Mouse (Mus musculus): ENCODE data around the gene Tmem179b.
"Not testable (repeated sequence)": the region's sequence is repeated elsewhere in the genome, so short reads cannot be mapped to it uniquely, and the experiment has no call there.

The Tmem179b gene

DNA sequence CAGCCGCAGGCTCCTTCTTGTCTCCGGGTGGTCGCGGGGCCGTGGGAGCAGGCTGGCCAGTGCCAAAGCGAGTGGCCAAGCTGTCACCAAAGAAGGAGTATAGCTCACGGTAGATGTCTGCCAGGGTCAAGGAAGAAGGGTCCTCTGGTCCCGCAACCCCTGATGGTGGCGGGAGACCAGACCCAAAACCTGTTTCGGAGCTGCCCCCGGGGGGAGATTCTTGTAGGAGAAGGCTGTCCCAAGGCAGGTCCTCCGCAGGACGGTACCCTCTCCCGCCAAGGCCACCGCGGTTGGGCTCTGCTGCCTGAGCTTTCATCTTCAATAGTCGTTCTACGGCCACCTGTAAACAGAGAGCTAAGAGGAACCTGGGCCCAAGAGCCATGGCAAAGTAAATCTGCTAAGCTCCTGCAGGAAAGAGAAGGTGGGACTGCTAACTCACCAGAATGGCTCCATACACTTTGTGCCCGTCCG, 719 bp upstream of the Tmem179b start:
- no peak for DNase-seq

DNA sequence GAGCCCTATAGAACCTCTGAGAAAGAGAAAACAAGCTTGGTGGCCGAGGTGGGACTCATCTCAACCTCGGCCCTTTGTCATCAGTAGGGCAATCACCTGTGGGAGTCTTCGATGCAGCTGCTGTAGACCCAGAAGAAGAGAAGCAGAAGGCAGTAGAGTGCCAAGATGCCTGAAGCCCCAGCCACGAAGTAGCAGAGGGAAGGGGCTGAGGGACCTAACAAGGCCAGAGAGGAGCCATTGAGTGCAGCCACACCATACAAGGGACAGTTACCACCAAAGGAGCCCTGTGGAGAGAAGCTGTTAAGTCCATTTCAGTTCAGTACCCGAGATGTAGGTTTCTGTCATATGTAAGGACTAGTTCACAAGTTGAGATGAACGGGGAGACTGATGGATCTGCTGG, 858 bp downstream of the Tmem179b start:
- no peak for DNase-seq

DNA sequence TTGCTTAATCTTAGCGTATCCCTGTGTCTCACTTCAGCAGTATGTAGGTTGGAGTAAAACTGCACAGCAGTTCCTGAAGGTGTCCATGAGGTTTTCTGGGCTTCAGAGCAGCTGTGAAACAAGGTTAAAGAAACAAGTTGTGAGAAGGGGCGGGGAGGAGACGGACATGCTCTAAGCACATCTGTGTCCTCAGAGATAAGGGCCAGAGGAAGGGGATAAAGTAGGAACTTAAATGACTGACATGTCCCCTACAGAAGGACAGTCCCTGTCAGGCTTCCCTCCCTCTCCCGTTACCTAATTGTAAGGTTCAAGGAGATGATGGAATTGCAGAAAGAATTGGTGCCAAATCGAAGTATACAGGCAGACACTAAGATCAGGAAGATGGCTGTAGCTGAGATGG, 1.3 kb downstream of the Tmem179b start:
- no peak for DNase-seq

DNA sequence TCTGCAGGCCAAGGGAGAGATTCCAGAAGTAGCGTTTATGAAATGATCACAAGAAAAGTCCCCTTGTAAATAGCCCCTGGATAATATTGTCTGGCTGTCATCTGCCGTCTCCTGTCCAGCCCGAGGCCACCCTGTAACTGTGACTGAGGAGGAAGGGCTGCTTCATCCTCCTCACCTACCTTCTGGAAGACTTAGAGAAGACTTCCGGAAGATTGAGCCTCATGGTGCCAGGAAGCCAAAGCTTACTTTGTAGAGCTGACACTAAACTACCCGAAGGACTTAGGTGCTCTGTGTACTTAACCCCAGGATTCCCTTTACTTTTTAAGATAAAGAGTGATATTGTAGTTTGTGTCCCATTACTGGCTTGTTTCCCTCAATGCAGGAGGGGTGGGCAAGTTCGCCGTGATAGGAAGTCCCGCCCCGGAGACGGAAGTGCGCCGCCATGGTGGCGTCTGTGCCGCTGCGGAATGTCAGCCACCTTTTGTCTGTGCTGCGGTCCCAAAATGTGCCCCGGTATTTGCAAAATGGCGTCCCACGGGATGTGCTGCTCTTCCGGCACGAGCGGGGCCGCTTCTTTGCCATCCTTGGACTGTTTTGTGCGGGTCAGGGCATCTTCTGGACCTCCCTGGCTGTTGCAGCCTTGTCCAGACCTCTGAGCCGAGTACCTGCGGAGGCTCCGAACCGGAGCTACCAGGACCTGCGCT, 3.5 kb downstream of the Tmem179b start, which contains the start of gene Tmem223:
Gene Tmem223, plus strand, starts transcription at position 430 of the 704 bp plus-strand sequence.
- peak; percentile 76 for DNase-seq

DNA sequence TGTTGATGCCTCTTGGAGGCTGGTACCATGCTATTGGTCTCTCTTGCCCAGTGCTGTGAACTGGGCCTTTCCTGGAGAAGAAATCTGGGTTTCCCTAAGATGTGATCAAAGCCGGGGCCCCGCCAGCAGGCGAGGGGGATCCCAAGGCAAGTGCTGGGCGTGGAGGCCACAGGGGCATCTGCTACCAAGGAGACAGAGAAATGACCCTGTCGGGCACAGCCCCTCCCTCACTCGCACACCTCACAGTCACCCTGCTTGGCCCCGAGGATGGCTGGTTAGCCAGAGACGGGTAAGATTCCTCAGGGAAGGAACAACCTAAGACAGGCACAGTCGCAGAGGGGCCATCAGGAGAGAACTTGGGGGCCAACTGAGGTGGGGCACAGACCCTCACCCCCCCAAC, 8.7 kb downstream of the Tmem179b start:
- no peak for DNase-seq

DNA sequence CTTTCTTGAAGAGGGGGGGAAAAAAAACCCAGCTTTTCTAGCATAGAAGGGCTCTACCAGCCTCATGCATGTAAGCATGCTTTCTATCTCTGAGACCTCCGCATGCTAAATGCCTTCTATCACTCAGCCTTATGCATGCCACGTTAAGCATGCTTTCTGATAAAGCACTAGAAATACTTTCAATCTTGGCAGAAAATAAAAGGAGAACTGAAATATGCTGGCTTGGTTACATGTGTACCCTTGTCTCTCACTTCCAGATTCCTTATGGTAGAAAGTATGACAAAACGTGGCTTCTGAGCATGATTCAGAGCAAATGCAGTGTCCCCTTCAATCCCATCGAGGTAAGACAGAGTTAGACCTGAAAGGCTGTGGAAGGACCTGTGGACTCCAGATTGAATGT, 11.0 kb downstream of the Tmem179b start:
- no peak for DNase-seq

DNA sequence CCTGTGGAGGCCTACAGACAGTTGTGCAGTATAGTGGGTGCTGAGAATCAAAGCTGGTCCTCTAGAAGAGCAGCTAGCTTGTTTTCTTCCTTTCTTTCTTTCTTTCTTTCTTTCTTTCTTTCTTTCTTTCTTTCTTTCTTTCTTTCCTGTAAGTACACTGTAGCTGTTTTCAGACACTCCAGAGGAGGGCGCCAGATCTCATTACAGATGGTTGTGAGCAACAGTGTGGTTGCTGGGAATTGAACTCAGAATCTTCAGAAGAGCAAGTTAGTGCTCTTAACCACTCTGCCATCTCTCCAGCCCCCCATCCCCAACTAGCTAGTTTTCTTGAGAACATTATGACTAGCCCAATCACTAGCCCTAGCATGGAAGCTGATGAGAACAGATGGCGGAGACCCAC, 13.5 kb downstream of the Tmem179b start:
- no peak for DNase-seq

DNA sequence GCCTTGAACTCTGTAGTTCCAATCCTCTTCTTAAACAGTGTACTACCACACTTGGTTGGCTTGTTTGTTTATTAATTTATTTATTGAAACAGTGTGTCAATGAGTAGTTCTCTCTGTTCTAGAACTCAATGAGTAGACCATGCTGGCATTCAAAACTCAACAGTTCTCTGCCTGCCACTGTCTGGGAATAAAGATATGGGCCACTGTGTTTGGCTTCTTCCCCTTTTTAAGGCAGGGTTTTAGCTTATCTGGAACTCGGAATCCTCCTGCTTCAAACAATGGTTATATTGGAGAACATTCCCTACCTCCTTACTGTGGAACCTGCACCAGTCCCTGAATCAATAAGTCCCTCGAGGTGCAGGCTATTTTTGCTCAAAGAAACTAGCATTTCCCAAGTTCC, 15.4 kb downstream of the Tmem179b start:
- DNase-seq, result no peak

DNA sequence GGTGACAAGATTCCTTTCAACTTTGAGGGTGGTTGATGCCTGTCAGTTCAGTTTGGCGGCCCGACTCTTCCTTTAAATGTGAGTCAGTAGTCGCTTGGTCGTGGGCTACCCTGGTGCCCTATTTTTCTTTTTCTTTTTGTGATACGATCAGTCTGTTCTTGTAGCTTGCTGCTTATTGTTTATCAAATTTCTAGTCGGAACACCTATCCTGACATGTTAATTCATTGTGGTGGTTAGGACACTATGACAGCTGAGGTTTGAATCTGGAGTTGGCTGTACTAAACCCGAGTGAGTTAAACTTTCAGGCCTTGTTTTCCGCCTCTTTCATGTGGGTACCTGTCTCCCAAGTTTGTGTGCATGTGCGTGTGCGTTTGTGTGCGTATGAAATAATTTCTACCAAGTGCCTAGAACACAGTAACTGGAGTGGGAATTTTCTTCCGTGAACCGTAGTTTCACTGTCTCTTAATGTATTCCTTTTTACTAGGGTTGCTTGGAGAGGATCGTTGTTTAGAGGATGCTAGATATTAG, 16.7 kb downstream of the Tmem179b start:
- no peak for DNase-seq

DNA sequence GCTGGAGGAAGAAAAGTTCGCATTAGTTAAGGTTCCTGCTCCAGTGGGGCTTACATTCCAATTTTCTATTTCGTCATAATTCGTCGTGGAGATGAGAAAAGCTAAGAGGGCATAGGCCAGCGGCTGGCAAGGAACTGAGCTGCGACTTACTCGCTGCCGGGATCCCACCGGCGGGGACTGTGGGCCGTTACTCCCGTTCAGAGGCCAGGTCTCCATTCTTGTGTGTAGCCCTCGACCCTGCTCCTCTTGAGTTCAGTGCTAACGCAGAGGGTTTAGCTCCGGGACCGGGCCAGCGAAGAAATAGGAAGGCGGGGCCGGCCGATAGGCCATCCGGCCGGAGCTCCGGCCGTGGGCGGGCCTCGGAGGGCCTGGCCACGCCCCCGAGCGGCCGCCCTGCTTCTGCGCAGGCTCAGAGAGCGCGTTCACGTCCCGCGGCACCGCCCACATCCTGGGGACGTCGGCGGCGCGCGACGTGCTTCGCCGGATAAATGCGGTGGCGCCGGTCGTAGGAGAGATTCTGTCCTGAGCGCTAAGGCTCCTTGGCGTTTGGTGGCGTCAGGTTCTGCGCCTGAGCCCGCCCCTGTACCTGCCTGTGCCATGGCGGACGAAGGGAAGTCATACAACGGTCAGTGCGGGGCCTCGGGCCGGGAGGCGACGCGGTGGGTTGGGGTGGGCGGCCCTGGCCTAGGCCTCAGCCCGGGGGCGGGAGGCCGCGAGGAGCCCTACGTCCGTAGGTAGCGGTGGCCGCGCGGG, 17.5 kb downstream of the Tmem179b start, which contains the start of gene Nxf1:
Gene Nxf1, plus strand, starts transcription at position 439 of the 753 bp plus-strand sequence.
- DNase-seq, result peak; percentile 85

DNA sequence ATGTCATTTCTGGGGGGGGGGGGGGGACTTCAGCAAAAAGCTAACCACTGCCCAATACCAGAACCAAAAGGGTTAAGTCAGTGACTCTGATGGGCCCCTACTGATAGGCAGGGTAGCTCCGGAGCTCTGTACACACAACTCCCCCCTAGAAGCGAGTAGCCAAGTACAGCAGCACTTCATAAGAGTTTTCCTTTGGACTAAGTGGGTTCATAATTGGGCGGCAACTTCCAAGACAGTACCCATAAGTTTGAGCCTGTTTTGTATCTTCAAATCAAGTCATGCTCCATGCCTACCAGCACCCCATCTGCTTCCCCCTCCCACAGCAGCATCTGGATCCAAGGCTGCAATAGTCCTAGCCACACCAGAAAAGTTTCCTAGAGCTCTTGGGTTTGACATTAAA, 18.6 kb downstream of the Tmem179b start:
- no peak for DNase-seq

DNA sequence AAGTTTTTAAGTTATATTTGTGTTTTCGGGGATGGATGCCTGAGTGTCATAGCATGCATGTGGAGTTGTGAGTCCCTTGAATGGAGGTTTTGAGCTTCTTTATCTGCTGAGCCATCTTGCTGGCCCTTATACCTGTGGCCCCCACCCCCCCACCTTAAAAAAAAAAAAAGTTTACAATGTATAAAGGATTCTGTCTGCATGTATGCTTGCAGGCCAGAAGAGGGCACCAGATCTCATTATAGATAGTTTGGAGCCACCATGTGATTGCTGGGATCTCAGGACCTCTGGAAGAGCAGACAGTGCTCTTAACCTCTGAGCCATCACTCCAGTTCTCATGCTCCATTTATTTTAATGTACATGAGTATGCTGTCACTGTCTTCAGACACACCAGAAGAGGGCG, 26.9 kb downstream of the Tmem179b start:
- no peak for DNase-seq

DNA sequence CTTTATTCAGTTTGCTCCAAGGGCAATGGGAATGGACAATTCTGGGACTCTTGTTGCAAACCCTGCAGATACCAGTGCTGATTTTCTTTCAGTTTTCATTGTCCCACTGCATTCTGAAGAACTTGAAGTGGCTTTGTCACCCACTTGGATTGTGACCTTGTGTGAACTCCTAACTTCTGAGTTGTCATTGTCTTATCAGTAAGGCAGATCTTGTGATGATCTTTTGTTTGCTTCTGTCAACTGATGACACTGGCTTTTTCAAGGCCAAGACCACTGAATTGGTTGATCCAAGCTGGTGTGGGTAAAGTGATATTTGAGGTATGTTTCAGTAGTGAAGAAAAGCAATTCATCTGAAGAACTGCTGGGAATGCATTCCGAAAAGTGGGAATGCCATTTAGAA, 28.9 kb downstream of the Tmem179b start:
- DNase-seq, result no peak

DNA sequence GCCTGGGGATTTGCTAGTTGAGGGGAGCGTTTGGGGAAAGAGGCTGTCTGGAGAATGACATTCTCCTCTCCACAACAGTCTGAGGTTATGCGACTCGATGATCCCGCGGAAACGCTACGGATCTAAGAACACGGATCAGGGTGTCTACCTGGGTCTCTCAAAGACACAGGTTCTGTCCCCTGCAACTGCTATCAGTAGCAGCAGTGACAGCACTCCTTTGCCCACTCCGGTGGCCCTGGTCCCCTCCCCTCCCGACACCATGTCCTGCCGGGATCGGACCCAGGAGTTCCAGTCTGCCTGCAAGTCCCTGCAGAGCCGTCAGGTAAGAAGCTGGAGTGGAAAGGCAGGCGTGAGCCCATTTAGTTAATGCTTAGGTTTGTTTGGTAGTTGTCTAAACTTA, 32.1 kb downstream of the Tmem179b start:
- DNase-seq, result no peak

DNA sequence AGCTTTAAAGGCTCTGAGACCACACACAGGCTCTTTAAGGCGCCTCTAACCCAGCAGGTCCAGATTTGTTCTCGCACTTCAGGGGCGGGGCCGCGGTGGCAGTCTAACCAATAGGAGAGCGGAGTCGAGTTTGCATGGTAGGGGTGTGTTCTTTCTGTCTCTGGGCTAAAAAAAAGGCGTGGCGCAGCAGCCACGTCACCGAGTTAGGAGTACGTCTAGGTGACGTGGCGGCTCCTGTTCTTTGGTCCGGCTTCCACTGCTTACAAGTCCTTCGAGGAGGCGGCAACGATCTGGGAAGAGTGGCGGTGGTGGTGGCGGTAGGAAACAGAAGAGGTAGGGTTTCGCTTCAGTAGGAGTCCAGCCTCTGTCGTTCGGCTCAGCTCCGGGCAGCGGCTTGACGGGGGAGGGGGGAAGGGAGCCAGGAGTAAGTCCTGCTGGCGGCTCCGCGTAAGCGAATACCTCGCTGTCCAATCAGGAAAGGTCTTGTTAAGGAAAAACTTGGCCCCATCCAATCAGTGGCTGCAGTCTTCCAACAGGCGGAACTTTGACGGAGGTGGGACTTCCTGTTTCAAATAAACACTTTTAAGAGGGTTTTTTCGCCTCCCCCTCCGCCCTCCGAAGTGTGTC, 32.9 kb downstream of the Tmem179b start, which contains the start of gene Stx5a:
Gene Stx5a, plus strand, starts transcription at position 171 of the 627 bp plus-strand sequence.
- DNase-seq, result peak; percentile 93

DNA sequence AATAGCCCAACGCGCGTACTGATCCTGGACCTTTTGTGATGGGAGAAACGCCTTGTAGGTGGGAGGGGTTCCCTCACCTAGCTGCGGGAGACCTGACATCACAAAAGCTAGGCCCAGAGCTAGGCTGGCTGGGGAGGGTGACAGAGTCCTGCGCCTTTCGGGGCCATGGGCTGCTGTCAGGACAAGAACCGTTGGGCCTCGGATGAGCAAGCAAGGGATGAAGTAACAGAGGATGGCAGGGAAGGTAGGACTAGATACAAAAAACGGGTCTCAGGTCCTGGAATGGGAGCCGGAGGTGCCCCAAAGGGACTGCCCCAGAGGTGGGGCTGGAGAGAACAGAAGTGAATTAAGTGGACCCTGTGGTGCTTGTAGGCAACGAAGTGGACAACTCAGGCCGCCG, 33.7 kb downstream of the Tmem179b start, which contains the start of gene 1700092M07Rik:
Gene 1700092M07Rik, plus strand, starts transcription at position 116 of the 400 bp plus-strand sequence.
- DNase-seq, result no peak

DNA sequence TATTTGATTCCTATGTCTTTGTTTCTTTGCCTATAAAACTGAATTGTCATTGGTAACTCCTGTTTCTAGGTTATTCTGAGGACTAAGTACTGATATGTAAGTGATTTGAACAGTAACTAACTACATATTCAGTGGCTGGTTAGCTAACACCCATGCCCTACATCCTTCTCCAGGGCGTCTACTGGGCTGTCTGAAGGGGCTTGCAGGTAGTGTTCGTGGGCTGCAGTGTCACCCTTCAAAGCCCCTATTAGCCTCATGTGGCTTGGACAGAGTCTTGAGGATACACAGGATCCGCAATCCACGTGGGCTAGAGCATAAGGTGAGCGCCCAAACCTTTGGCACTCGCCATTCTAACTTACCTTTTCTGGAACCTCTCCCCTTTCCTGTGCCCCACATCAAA, 34.6 kb downstream of the Tmem179b start:
- no peak for DNase-seq

DNA sequence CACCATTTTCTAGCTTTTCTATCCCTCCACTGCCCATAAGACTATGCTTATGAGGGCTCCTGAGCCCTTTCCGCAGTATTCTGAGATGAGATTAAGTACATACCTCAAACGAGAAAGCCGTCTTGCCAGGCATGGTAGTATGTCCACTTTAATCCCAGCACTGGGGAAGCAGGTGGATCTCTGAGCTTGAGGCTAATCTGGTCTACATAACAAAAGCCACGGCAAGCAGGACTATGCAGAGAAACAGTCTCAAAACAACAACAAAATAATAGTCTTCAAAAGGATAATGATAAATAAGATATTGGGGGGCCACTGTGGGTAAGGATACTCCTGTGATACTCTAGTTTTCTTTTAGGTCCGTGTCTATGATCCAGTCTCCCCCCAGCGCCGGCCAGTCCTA, 35.4 kb downstream of the Tmem179b start:
- DNase-seq, result no peak

DNA sequence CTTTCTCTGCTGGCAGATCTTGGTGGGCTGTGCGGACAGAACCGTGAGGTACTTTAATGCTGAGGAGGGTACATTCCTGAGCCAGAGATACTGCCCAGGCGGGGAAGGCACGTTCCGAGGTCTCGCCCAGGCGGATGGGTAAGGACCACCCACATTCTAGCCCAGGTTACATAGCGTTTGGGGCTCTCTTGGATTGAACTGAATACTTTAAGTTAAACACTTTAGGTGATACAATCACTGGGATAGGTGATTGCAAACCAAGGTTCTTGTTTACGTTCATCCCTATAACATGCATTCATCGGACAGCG, 38.2 kb downstream of the Tmem179b start:
- DNase-seq, result no peak

DNA sequence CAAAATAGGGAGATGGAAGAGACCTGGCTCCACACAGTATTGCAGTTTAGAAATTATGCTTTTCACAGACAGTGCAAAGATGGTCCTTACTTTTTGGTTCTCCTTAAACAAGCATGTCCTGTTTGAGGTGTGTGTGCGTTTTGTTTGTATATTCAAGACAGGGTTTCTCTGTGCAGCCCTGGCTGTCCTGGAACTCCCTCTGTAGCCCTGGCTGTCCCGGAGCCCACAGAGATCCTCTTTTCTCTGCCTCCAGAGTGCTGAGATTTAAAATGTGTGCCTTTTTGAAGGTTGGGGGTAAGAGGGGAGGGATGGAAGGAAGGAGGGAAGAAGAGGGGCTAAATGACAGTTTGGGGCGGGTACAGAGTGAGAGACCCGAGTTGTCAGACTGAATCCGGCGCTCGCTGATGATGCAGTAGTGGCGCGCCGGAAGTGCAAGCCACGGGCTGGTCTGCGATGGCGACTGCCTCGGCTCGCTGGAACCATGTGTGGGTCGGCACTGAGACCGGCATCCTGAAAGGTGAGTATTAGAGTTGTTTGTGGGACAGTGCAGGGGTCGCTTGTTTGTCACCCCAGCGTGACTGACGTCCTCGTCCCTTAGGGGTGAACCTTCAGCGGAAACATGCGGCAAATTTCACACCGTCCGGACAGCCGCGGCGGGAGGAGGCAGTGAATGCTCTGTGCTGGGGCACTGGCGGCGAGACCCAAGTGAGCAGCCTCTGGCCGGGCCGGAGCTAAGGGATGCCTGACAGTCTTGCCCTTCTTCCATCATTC, 38.7 kb downstream of the Tmem179b start, which contains the start of gene Wdr74:
Gene Wdr74, plus strand, starts transcription at position 439 of the 771 bp plus-strand sequence.
- DNase-seq, result peak; percentile 88

DNA sequence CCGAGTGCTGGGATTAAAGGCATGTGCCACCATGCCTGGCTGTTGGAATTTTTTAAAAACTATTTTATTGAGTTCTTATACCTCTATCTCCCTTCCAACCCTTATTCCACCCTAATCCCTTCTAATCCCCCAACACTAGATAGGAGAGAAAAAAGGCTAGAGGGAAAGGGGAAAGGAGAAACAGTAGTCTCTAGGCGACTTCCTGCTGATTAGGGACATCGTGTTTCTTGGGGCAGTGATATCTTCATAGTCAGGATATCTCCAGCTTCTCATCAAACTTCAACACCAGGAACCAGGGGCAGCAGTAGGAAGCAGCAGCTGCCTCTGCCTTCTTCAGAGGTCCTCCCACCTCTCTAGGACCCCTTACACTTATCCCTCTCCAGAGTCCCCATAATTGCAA, 39.9 kb downstream of the Tmem179b start:
- DNase-seq, result no peak

DNA sequence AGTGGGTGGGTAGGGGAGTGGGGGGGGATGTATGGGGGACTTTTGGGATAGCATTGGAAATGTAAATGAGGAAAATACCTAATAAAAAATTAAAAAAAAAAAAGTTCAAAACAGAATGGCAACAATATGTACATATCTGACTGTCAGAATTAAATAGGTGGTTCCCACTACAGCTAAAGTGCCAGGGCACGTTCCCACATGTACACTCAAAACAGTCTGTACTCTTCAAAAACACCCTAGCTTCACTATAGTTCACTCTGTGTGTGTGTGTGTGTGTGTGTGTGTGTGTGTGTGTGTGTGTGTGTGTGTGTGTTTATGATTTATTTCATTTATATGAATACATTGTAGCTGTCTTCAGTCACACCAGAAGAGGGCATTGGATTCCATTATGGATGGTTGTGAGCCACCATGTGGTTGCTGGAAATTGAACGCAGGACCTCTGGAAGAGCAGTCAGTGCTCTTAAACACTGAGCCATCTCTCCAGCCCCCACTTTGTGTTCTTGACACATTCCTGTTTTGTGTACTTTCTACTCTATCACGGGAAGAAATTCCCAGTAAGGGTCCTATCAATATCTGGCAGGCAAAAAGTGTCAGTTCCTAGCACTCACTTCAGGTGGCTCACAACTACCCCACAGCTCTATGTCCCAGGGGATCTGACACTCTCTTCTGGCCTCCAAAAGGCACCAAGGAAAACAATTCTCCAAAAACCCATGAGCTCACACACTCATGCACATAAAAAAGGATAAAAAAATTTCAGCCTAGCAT, 45.8 kb downstream of the Tmem179b start:
- not testable (repeated sequence) for DNase-seq
